Mouse (Mus musculus) left cerebral cortex, postnatal 25 days (tissue): ENCODE measurements around the gene Slc22a1. TPM values are rescaled to one million over a fixed set of nuclear protein-coding genes. Genes with fewer than 3 reads are reported as not detected.
A peak's percentile ranks its signal among the peaks of the same experiment; 100 is the strongest.
"Not testable (repeated sequence)": the region's sequence is repeated elsewhere in the genome, so short reads cannot be mapped to it uniquely, and the experiment has no call there.

Experiments
- DNase-seq, 2 experiments: peaks; one replicate each; pipeline ENCODE4 v3.0.0; 2022; ENCODE audit warnings: low spot score in 2 of 2, mixed read lengths in 1 of 2
- intact Hi-C: fragments of 180-260 bp; cut with DNase I; formaldehyde crosslinking; loops from one replicate; pipeline ENCODE4 v1.15.1; 2025
- total RNA-seq, 2 experiments: library from RNA; stranded (reverse); gene quantifications; 2 replicates each; pipeline ENCODE4 v1.2.3; 2021

The Slc22a1 gene
- total RNA-seq, 2 experiments from 2014 or later, result 0.87 to 1.9 TPM

GRCm38 (mm10) chr17:12689537-12689936 lies 13.9 kb upstream of the Slc22a1 start:
- peak; percentile 22 to 29 for DNase-seq
- intact Hi-C loops, result no loop called here

- DNase-seq, result peak in 1 of 2 experiments; percentile 28
- intact Hi-C loops, result no loop called here
Measured at GRCm38 (mm10) chr17:12688427-12689110, 12.9 kb upstream of the Slc22a1 start.

GRCm38 (mm10) chr17:12684928-12685624 lies 9.4 kb upstream of the Slc22a1 start:
- intact Hi-C loops, result no loop called here
- DNase-seq, result peak in 1 of 2 experiments; percentile 24

GRCm38 (mm10) chr17:12684412-12684811 lies 8.8 kb upstream of the Slc22a1 start:
- intact Hi-C loops, result no loop called here
- DNase-seq, result no peak

- DNase-seq, result no peak
- intact Hi-C loops, result no loop called here
Measured at GRCm38 (mm10) chr17:12683582-12683981, 8.0 kb upstream of the Slc22a1 start.

- no peak for DNase-seq
- intact Hi-C loops, result no loop called here
Measured at GRCm38 (mm10) chr17:12678261-12678660, 2.6 kb upstream of the Slc22a1 start.

- intact Hi-C loops, result no loop called here
- DNase-seq, result no peak
Measured at GRCm38 (mm10) chr17:12677139-12677538, 1.5 kb upstream of the Slc22a1 start.

GRCm38 (mm10) chr17:12674980-12675379 lies 649 bp downstream of the Slc22a1 start:
- DNase-seq, intact Hi-C loops: not testable (repeated sequence)

- intact Hi-C loops, result no loop called here
- DNase-seq, result no peak
Measured at GRCm38 (mm10) chr17:12673871-12674270, 1.8 kb downstream of the Slc22a1 start.

- intact Hi-C loops, result no loop called here
- no peak for DNase-seq
Measured at GRCm38 (mm10) chr17:12672285-12672790, 3.3 kb downstream of the Slc22a1 start.

- DNase-seq, result no peak
- intact Hi-C loops, result no loop called here
Measured at GRCm38 (mm10) chr17:12671029-12671605, 4.5 kb downstream of the Slc22a1 start.

- no peak for DNase-seq
- intact Hi-C loops, result no loop called here
Measured at GRCm38 (mm10) chr17:12669363-12669679, 6.3 kb downstream of the Slc22a1 start.

- intact Hi-C loops, result no loop called here
- DNase-seq, result no peak
Measured at GRCm38 (mm10) chr17:12668478-12669362, 6.9 kb downstream of the Slc22a1 start.

GRCm38 (mm10) chr17:12664156-12664555 lies 11.5 kb downstream of the Slc22a1 start:
- intact Hi-C loops, result no loop called here
- DNase-seq, result no peak

GRCm38 (mm10) chr17:12660572-12661260 lies 14.9 kb downstream of the Slc22a1 start:
- peak; percentile 52 to 58 for DNase-seq
- intact Hi-C loops, result loop anchor here (1.0 kb wide), 2 partner anchors 126 to 244 kb away; no protein-coding TSS in a partner anchor

GRCm38 (mm10) chr17:12659233-12659632 lies 16.4 kb downstream of the Slc22a1 start:
- DNase-seq, result no peak
- intact Hi-C loops, result no loop called here

GRCm38 (mm10) chr17:12658784-12659183 lies 16.8 kb downstream of the Slc22a1 start:
- no peak for DNase-seq
- intact Hi-C loops, result no loop called here

- intact Hi-C loops, result no loop called here
- no peak for DNase-seq
Measured at GRCm38 (mm10) chr17:12655826-12656225, 19.8 kb downstream of the Slc22a1 start.

GRCm38 (mm10) chr17:12654061-12654460 lies 21.6 kb downstream of the Slc22a1 start:
- peak; percentile 27 to 86 for DNase-seq
- intact Hi-C loops, result no loop called here
